Mouse (Mus musculus): ENCODE results near the gene Kir3dl1. TPM values are rescaled to one million over a fixed set of nuclear protein-coding genes. Genes with fewer than 3 reads are reported as not detected.
"Not testable (repeated sequence)": the region's sequence is repeated elsewhere in the genome, so short reads cannot be mapped to it uniquely, and the experiment has no call there.

Gene Kir3dl1
- not detected in 2 replicates for polyA plus RNA-seq (2015; fragmentation: Nextera tagmentation; extraction: Ambion mirVana)

- not testable (repeated sequence) for H3K36me3 ChIP-seq (ENCODE audit: control insufficient read depth, insufficient read depth); H3K9ac ChIP-seq (ENCODE audit: low read depth, low read length); H3K27ac ChIP-seq (ENCODE audit: low read depth, low read length); H3K4me2 ChIP-seq (replicated peaks; ENCODE audit: low read depth); H3K4me3 ChIP-seq (ENCODE audit: low read depth, low read length); H3K4me1 ChIP-seq (replicated peaks; ENCODE audit: control insufficient read depth, insufficient read depth, low read length); ATAC-seq; H3K9me3 ChIP-seq (ENCODE audit: control insufficient read depth); H3K27me3 ChIP-seq (replicated peaks; ENCODE audit: control insufficient read depth, insufficient read depth, low read length)
- WGBS, result 64% methylated on average over 4 of the region's 4 CpGs
Observed at GRCm38 (mm10) chrX:136517699-136518098, at the start of gene Kir3dl1. TSS of gene Kir3dl1 (plus strand) at chrX:136517999.

GRCm38 (mm10) chrX:136543956-136544355 lies 26.2 kb downstream of the Kir3dl1 start, which contains the start of gene Kir3dl2:
TSS of gene Kir3dl2 (minus strand) at chrX:136544056.
- H3K4me3 ChIP-seq (ENCODE audit: low read depth, low read length), result not testable (repeated sequence)

GRCm38 (mm10) chrX:136569094-136569493 lies 51.3 kb downstream of the Kir3dl1 start:
- H3K27me3 ChIP-seq (replicated peaks; ENCODE audit: control insufficient read depth, insufficient read depth, low read length); H3K4me3 ChIP-seq (ENCODE audit: low read depth, low read length); H3K36me3 ChIP-seq (ENCODE audit: control insufficient read depth, insufficient read depth); H3K4me2 ChIP-seq (replicated peaks; ENCODE audit: low read depth); H3K9me3 ChIP-seq (ENCODE audit: control insufficient read depth); H3K9ac ChIP-seq (ENCODE audit: low read depth, low read length); H3K27ac ChIP-seq (ENCODE audit: low read depth, low read length); ATAC-seq; H3K4me1 ChIP-seq (replicated peaks; ENCODE audit: control insufficient read depth, insufficient read depth, low read length): not testable (repeated sequence)
- 88% methylated on average over 9 of the region's 9 CpGs for WGBS

More at GRCm38 (mm10) chrX:136543956-136544355, 26.2 kb downstream of the Kir3dl1 start, which contains the start of gene Kir3dl2:
- H3K27me3 ChIP-seq (replicated peaks; ENCODE audit: control insufficient read depth, insufficient read depth, low read length); H3K27ac ChIP-seq (ENCODE audit: low read depth, low read length); H3K9ac ChIP-seq (ENCODE audit: low read depth, low read length); H3K9me3 ChIP-seq (ENCODE audit: control insufficient read depth); H3K36me3 ChIP-seq (ENCODE audit: control insufficient read depth, insufficient read depth); H3K4me1 ChIP-seq (replicated peaks; ENCODE audit: control insufficient read depth, insufficient read depth, low read length); ATAC-seq; H3K4me2 ChIP-seq (replicated peaks; ENCODE audit: low read depth): not testable (repeated sequence)
- 79% methylated on average over 1 of the region's 1 CpGs for WGBS

Other genes with a start within 250 kb of the Kir3dl1 start
- gene Bex3, start 247.7 kb upstream of the Kir3dl1 start, polyA plus RNA-seq (2015; fragmentation: Nextera tagmentation; extraction: Ambion mirVana), result 270 and 277 TPM in 2 replicates
- not detected in 2 replicates for gene Kir3dl2, start 26.1 kb downstream of the Kir3dl1 start, polyA plus RNA-seq (2015; fragmentation: Nextera tagmentation; extraction: Ambion mirVana)
- 4.0 and 4.6 TPM in 2 replicates for gene Tceal3, start 72.8 kb downstream of the Kir3dl1 start, polyA plus RNA-seq (2015; fragmentation: Nextera tagmentation; extraction: Ambion mirVana)
- 5.8 and 6.1 TPM in 2 replicates for gene Tceal1, start 190.0 kb downstream of the Kir3dl1 start, polyA plus RNA-seq (2015; fragmentation: Nextera tagmentation; extraction: Ambion mirVana)
- 459 and 483 TPM in 2 replicates for gene Morf4l2, start 225.7 kb downstream of the Kir3dl1 start, polyA plus RNA-seq (2015; fragmentation: Nextera tagmentation; extraction: Ambion mirVana)